Mouse (Mus musculus) forebrain, embryonic 15.5 days (tissue): ENCODE data around the gene Lmna. TPM values are rescaled to one million over a fixed set of nuclear protein-coding genes. Genes with fewer than 3 reads are reported as not detected.
A peak's percentile ranks its signal among the peaks of the same experiment; 100 is the strongest.

Source experiments
- ATAC-seq: fragments of 200-750 bp; cut with Nextera tagmentation; replicated peaks from 2 replicates; pipeline ENCODE4 v1.8.0; 2017; ENCODE audit warnings: mild to moderate bottlenecking, moderate TSS enrichment, moderate library complexity
- H3K27ac ChIP-seq: fragments of 300-500 bp; sonication (generic); replicated peaks from 2 replicates; pipeline ENCODE4 v1.5.1; 2015; ENCODE audit warnings: mild to moderate bottlenecking, inconsistent platforms
- H3K27me3 ChIP-seq: fragments of 300-500 bp; sonication (generic); 2 replicates; pipeline ENCODE4 v1.6.1; 2015; ENCODE audit warnings: inconsistent platforms
- H3K36me3 ChIP-seq: fragments of 300-500 bp; sonication (generic); 2 replicates; pipeline ENCODE4 v1.6.1; 2015; ENCODE audit warnings: mild to moderate bottlenecking, inconsistent platforms
- H3K4me1 ChIP-seq: fragments of 300-500 bp; sonication (generic); 2 replicates; pipeline ENCODE4 v1.6.1; 2015; ENCODE audit warnings: inconsistent platforms
- H3K4me2 ChIP-seq: fragments of 300-500 bp; sonication (generic); replicated peaks from 2 replicates; pipeline ENCODE4 v1.6.1; 2015; ENCODE audit warnings: mild to moderate bottlenecking, inconsistent platforms
- H3K4me3 ChIP-seq: fragments of 300-500 bp; sonication (generic); 2 replicates; pipeline ENCODE4 v1.5.1; 2015; ENCODE audit warnings: mild to moderate bottlenecking, inconsistent platforms
- H3K9ac ChIP-seq: fragments of 300-500 bp; sonication (generic); replicated peaks from 2 replicates; pipeline ENCODE4 v1.6.1; 2015; ENCODE audit warnings: mild to moderate bottlenecking, inconsistent platforms
- H3K9me3 ChIP-seq: fragments of 300-500 bp; sonication (generic); 2 replicates; pipeline ENCODE4 v1.6.1; 2016; ENCODE audit warnings: inconsistent platforms
- WGBS: fragments of 180-500 bp; shearing (Covaris S2); methylation state at CpG from one replicate; pipeline ENCODE4 v1.1.7; 2015; ENCODE audit warnings: mixed read lengths; 5-methylcytosine and 5-hydroxymethylcytosine counted together
- microRNA counts: library from miRNA; unstranded; fragments of <30 nt; microRNA quantifications from one replicate; lab custom pipeline; 2016
- microRNA-seq: library from miRNA; unstranded; fragments of <30 nt; microRNA quantifications from one replicate; pipeline ENCODE4, GENCODE M21; 2016
- polyA plus RNA-seq: library from polyadenylated mRNA; unstranded; fragments of >200 nt; fragmentation: Nextera tagmentation; extraction: Ambion mirVana; gene quantifications from 2 replicates; pipeline ENCODE4 v1.2.1, GENCODE M21; 2015

Gene Lmna
- polyA plus RNA-seq, 1 experiment from 2014 or later, result 27.5 TPM

GRCm38 (mm10) chr3:88442488-88442887, 67.3 kb downstream of the Lmna start:
- Histone ChIP-seq H3K9me3 (no peaks in the 10 kb centered on the region), H3K9ac (no peak overlapping the region), H3K4me2 (no peak overlapping the region), H3K27me3 (no peaks in the 10 kb centered on the region), H3K4me3 (no peak overlapping the region), H3K27ac (no peak overlapping the region), H3K4me1 (peaks cover 6% of the 10 kb centered on the region; the same call in 1 of the 2 replicates), H3K36me3 (peaks cover 8% of the 10 kb centered on the region; the same call in 1 of the 2 replicates)
- no peak for ATAC-seq
- WGBS, result 85% methylated on average over 12 of the region's 12 CpGs

GRCm38 (mm10) chr3:88440500-88441381, 69.0 kb downstream of the Lmna start:
- 26% methylated on average over 27 of the region's 27 CpGs for WGBS
- 0 out of 2 replicates have a peak overlapping the region, but pooled peaks have one; percentile 7 for H3K9ac ChIP-seq
- ATAC-seq, result peak; percentile 36; the same call in 1 of the 2 replicates
- H3K4me2 ChIP-seq, result peak overlapping the region; percentile 17; the same call in 1 of the 2 replicates
- H3K36me3 ChIP-seq, result peaks cover 10% of the 10 kb centered on the region; the same call in 1 of the 2 replicates
- H3K4me1 ChIP-seq, result peaks cover 14% of the 10 kb centered on the region
- H3K27ac ChIP-seq, result no peak overlapping the region
- no peak overlapping the region for H3K4me3 ChIP-seq
- no peaks in the 10 kb centered on the region for H3K9me3 ChIP-seq
- H3K27me3 ChIP-seq, result no peaks in the 10 kb centered on the region

GRCm38 (mm10) chr3:88439582-88439981, 70.2 kb downstream of the Lmna start:
- 48% methylated on average over 4 of the region's 4 CpGs for WGBS
- H3K36me3 ChIP-seq, result peaks cover 10% of the 10 kb centered on the region; the same call in 1 of the 2 replicates

DNA sequence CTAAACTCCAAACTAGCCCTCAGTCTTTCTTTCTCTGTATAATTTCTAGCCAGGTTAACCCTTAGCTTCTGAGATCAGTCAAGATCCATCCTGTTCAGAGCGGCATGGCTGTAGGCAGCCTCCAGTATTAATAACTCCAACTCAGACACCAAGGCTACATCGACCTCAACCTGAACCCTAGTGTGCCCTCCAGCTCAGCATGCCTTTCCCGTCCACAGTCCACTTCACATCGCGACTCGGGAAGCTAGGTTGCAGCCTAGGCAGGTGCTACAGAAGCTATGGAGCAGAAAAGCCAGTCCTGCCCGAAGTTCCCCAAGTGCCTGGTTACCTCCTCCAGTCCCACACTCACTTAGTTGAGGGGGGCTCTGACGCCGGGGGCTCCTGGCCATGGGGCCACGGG, 72.3 kb downstream of the Lmna start:
- no peak for ATAC-seq

More at GRCm38 (mm10) chr3:88439582-88439981, 70.2 kb downstream of the Lmna start:
- peaks cover 14% of the 10 kb centered on the region for H3K4me1 ChIP-seq
- H3K4me2 ChIP-seq, result no peak overlapping the region
- H3K9ac ChIP-seq, result no peak overlapping the region
- no peak overlapping the region for H3K27ac ChIP-seq
- no peak for ATAC-seq
- no peak overlapping the region for H3K4me3 ChIP-seq
- H3K9me3 ChIP-seq, result no peaks in the 10 kb centered on the region
- H3K27me3 ChIP-seq, result no peaks in the 10 kb centered on the region

GRCm38 (mm10) chr3:88436395-88437201, 73.2 kb downstream of the Lmna start:
- H3K9me3 ChIP-seq, result no peaks in the 10 kb centered on the region
- WGBS, result 9% methylated on average over 29 of the region's 29 CpGs
- peak overlapping the region; percentile 24 for H3K4me3 ChIP-seq
- ATAC-seq, result peak; percentile 79
- no peaks in the 10 kb centered on the region for H3K27me3 ChIP-seq
- peaks cover 14% of the 10 kb centered on the region for H3K4me1 ChIP-seq
- H3K27ac ChIP-seq, result peak overlapping the region; percentile 34; the same call in 1 of the 2 replicates
- H3K36me3 ChIP-seq, result peaks cover 7% of the 10 kb centered on the region; the same call in 1 of the 2 replicates
- H3K4me2 ChIP-seq, result peak overlapping the region; percentile 49
- peak overlapping the region; percentile 27; the same call in 1 of the 2 replicates for H3K9ac ChIP-seq

More for the DNA sequence above, 72.3 kb downstream of the Lmna start:
- Histone ChIP-seq H3K4me1 (peaks cover 14% of the 10 kb centered on the region), H3K36me3 (peaks cover 7% of the 10 kb centered on the region; the same call in 1 of the 2 replicates), H3K4me2 (no peak overlapping the region), H3K4me3 (no peak overlapping the region), H3K27me3 (no peaks in the 10 kb centered on the region), H3K9ac (no peak overlapping the region), H3K9me3 (no peaks in the 10 kb centered on the region), H3K27ac (no peak overlapping the region)
- WGBS, result 84% methylated on average over 10 of the region's 10 CpGs

GRCm38 (mm10) chr3:88435515-88435914, 74.2 kb downstream of the Lmna start:
- ATAC-seq, result no peak
- H3K4me3 ChIP-seq, result no peak overlapping the region
- H3K4me2 ChIP-seq, result no peak overlapping the region
- peaks cover 7% of the 10 kb centered on the region; the same call in 1 of the 2 replicates for H3K36me3 ChIP-seq
- H3K9ac ChIP-seq, result no peak overlapping the region
- peaks cover 9% of the 10 kb centered on the region for H3K4me1 ChIP-seq
- no peak overlapping the region for H3K27ac ChIP-seq
- no peaks in the 10 kb centered on the region for H3K9me3 ChIP-seq
- no peaks in the 10 kb centered on the region for H3K27me3 ChIP-seq
- WGBS, result 64% methylated on average over 10 of the region's 10 CpGs

MicroRNAs within 50 kb of the gene (microRNA counts, 519-probe panel; counts per million panel counts)
- not detected for microRNA mmu-miR-1905 (lab: Ali Mortazavi, UCI)

Small RNAs within 50 kb of the gene (microRNA-seq; reads per million reads assigned to microRNA genes)
- gene Mir1905 (not detected), gene Mir7011 (not detected)

Other genes with a start within 250 kb of the Lmna start
- 0.23 TPM in 1 of 2 replicates, not detected in the other for gene Gm38392, start 222.7 kb downstream of the Lmna start, polyA plus RNA-seq
- 9.2 and 9.6 TPM in 2 replicates for gene Tsacc, start 213.0 kb downstream of the Lmna start, polyA plus RNA-seq
- gene Cct3, start 212.8 kb downstream of the Lmna start, polyA plus RNA-seq, result 523 and 531 TPM in 2 replicates
- 103 and 105 TPM in 2 replicates for gene Glmp, start 184.9 kb downstream of the Lmna start, polyA plus RNA-seq
- 1.7 and 2.0 TPM in 2 replicates for gene Tmem79, start 173.8 kb downstream of the Lmna start, polyA plus RNA-seq
- 59.8 and 65.1 TPM in 2 replicates for gene Smg5, start 173.7 kb downstream of the Lmna start, polyA plus RNA-seq
- 0.94 and 1.0 TPM in 2 replicates for gene Paqr6, start 145.4 kb downstream of the Lmna start, polyA plus RNA-seq
- 0.27 TPM in 1 of 2 replicates, not detected in the other for gene Bglap3, start 137.2 kb downstream of the Lmna start, polyA plus RNA-seq
- not detected in 2 replicates for gene Bglap2, start 131.3 kb downstream of the Lmna start, polyA plus RNA-seq
- not detected in 2 replicates for gene Bglap, start 125.5 kb downstream of the Lmna start, polyA plus RNA-seq
- gene Pmf1, start 99.6 kb downstream of the Lmna start, polyA plus RNA-seq, result 55.1 and 64.8 TPM in 2 replicates
- gene Slc25a44, start 84.8 kb downstream of the Lmna start, polyA plus RNA-seq, result 31.3 and 33.2 TPM in 2 replicates
- 16.3 and 17.7 TPM in 2 replicates for gene Sema4a, start 48.8 kb downstream of the Lmna start, polyA plus RNA-seq
- 50.6 and 55.6 TPM in 2 replicates for gene Mex3a, start 22.4 kb upstream of the Lmna start, polyA plus RNA-seq
- gene Rab25, start 38.3 kb upstream of the Lmna start, polyA plus RNA-seq, result 0.15 and 0.28 TPM in 2 replicates
- 169 and 187 TPM in 2 replicates for gene Lamtor2, start 43.1 kb upstream of the Lmna start, polyA plus RNA-seq
- gene Ubqln4, start 43.8 kb upstream of the Lmna start, polyA plus RNA-seq, result 45.8 and 47.6 TPM in 2 replicates
- 133 and 134 TPM in 2 replicates for gene Ssr2, start 65.9 kb upstream of the Lmna start, polyA plus RNA-seq
- 192 and 193 TPM in 2 replicates for gene Arhgef2, start 96.0 kb upstream of the Lmna start, polyA plus RNA-seq
- not detected in 2 replicates for gene Rxfp4, start 143.2 kb upstream of the Lmna start, polyA plus RNA-seq
- gene Khdc4, start 175.8 kb upstream of the Lmna start, polyA plus RNA-seq, result 102 and 104 TPM in 2 replicates
- gene Rit1, start 206.9 kb upstream of the Lmna start, polyA plus RNA-seq, result 51.6 and 53.1 TPM in 2 replicates